Mouse (Mus musculus) bone marrow, adult 2 months (tissue): ENCODE measurements around the gene Ank2.

Source experiments
- CTCF ChIP-seq: fragments of 200-500 bp; IDR thresholded peaks from 2 replicates; pipeline ENCODE4 v1.5.1; 2011; ENCODE audit warnings: low read length, control low read depth; ENCODE audit not compliant: control insufficient read depth, insufficient read depth
- POLR2A ChIP-seq: fragments of 200-500 bp; IDR thresholded peaks from 2 replicates; pipeline ENCODE4 v1.6.1; 2011; ENCODE audit warnings: low read depth, mild to moderate bottlenecking, control low read depth, low read length, borderline replicate concordance; ENCODE audit not compliant: control insufficient read depth

DNA sequence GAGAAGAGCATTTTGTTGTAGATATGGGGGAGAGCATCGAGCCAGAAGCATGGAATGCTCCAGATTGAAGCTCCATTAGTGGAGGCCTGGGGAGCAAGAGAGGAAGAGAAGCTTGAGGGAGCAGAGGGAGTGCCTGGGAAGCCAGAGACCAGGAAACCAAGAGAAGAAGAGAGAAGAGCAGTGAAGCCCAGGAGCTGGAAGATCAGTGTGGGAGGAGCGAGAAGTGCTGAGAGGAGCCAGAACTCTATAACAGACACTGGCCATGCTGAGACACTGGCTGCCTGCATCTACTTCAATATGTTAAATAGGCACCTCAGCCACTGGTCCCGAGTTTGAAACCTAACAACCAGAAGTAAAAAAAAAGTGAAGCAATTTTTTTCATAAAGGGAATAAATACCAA lies 234.0 kb downstream of the Ank2 start:
- TF ChIP-seq POLR2A (no peak), CTCF (no peak)
